Mouse (Mus musculus) heart, embryonic 15.5 days (tissue): ENCODE results near the gene Hivep3. TPM values are rescaled to one million over a fixed set of nuclear protein-coding genes. Genes with fewer than 3 reads are reported as not detected.

Experiments used
- ATAC-seq: fragments of 200-750 bp; cut with Nextera tagmentation; replicated peaks from 2 replicates; pipeline ENCODE4 v1.8.0; 2017; ENCODE audit warnings: low read depth, moderate TSS enrichment; ENCODE audit not compliant: insufficient number of reproducible peaks, insufficient read depth, low FRiP score
- H3K27ac ChIP-seq: fragments of 300-500 bp; sonication (generic); 2 replicates; pipeline ENCODE4 v1.5.1; 2015; ENCODE audit warnings: mild to moderate bottlenecking, inconsistent platforms
- H3K27me3 ChIP-seq: fragments of 300-500 bp; sonication (generic); 2 replicates; pipeline ENCODE4 v1.6.1; 2015; ENCODE audit warnings: inconsistent platforms
- H3K36me3 ChIP-seq: fragments of 300-500 bp; sonication (generic); 2 replicates; pipeline ENCODE4 v1.6.1; 2015; ENCODE audit warnings: mild to moderate bottlenecking, inconsistent platforms
- H3K4me1 ChIP-seq: fragments of 300-500 bp; sonication (generic); replicated peaks from 2 replicates; pipeline ENCODE4 v1.6.1; 2015; ENCODE audit warnings: inconsistent platforms
- H3K4me2 ChIP-seq: fragments of 300-500 bp; sonication (generic); 2 replicates; pipeline ENCODE4 v1.6.1; 2015; ENCODE audit warnings: inconsistent platforms, mild to moderate bottlenecking, moderate library complexity
- H3K4me3 ChIP-seq: fragments of 300-500 bp; sonication (generic); 2 replicates; pipeline ENCODE4 v1.5.1; 2015; ENCODE audit warnings: mild to moderate bottlenecking, inconsistent platforms
- H3K9ac ChIP-seq: fragments of 300-500 bp; sonication (generic); 2 replicates; pipeline ENCODE4 v1.6.1; 2015; ENCODE audit warnings: mild to moderate bottlenecking, inconsistent platforms
- H3K9me3 ChIP-seq: fragments of 300-500 bp; sonication (generic); replicated peaks from 2 replicates; pipeline ENCODE4 v1.6.1; 2016; ENCODE audit warnings: inconsistent platforms
- WGBS: fragments of 180-500 bp; shearing (Covaris S2); methylation state at CpG from one replicate; pipeline ENCODE4 v1.1.7; 2015; ENCODE audit warnings: mixed read lengths; 5-methylcytosine and 5-hydroxymethylcytosine counted together
- polyA plus RNA-seq: library from polyadenylated mRNA; unstranded; fragments of >200 nt; fragmentation: Nextera tagmentation; extraction: Ambion mirVana; gene quantifications from 2 replicates; pipeline ENCODE4 v1.2.1, GENCODE M21; 2015

Gene Hivep3
- polyA plus RNA-seq, 1 experiment from 2014 or later = 6.7 TPM

DNA sequence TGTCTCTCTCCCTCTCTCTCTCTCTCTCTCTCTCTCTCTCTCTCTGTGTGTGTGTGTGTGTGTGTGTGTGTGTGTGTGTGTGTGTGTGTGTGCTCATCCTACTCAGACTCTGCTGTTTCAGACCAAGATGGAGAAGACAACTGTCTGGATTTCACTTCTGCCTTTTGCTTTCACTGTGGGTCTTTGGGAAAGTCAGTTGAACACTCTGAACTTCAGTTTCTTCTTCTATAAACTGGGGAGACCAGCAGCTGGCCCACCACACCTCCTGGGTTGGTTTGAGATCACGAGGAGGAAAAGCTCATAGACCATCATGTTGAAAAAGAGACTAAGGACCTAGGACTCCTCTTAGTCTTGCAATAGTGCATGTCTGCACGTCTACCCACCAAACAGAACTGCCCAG is 246.3 kb downstream of the Hivep3 start:
- no peak overlapping the region for H3K4me3 ChIP-seq
- WGBS = 71% methylated on average over 2 of the region's 2 CpGs
- peaks cover 16% of the 10 kb centered on the region for H3K4me1 ChIP-seq
- H3K27me3 ChIP-seq = peaks cover 27% of the 10 kb centered on the region
- H3K4me2 ChIP-seq = no peak overlapping the region
- H3K9me3 ChIP-seq = no peaks in the 10 kb centered on the region
- no peak overlapping the region for H3K9ac ChIP-seq
- no peak overlapping the region for H3K27ac ChIP-seq
- no peak for ATAC-seq
- no peaks in the 10 kb centered on the region for H3K36me3 ChIP-seq

DNA sequence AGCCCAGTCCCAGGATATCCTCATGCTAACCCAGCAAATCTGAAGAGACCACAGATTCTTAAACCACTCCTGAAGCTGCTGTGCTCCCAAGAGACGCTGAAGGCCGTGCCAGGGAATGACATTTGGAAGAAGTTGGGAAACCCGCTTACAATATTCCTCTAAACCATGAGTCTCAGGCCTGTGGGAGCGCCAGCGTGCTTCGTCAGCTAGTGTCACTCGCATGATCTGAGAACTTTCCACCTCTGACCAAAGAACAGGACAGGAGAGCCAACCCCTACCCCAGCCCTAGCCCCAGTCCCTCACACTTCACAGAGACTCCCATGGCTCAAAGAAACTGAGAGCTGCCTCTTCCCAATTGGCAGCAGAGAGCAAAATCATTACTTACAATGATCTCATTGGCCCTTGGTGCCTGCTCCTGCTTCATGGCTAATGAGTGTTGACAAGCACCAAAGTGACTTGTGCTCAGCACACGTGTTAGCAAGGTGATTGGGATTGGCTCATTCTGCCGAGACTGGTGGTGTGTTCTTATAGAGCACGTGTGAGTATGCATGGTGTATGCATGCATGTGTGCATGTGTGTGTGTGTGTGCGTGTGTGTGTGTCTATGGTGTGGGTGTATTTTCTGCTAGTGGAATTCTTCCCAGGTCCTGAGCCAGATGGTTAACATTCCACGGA is 247.6 kb downstream of the Hivep3 start:
- no peaks in the 10 kb centered on the region for H3K9me3 ChIP-seq
- no peak overlapping the region for H3K4me3 ChIP-seq
- 65% methylated on average over 12 of the region's 12 CpGs for WGBS
- H3K27ac ChIP-seq = 0 out of 2 replicates have a peak overlapping the region, but pooled peaks have one; percentile 7
- H3K9ac ChIP-seq = no peak overlapping the region
- peaks cover 19% of the 10 kb centered on the region; the same call in 1 of the 2 replicates for H3K27me3 ChIP-seq
- ATAC-seq = peak; percentile 55; the same call in 1 of the 2 replicates
- peaks cover 16% of the 10 kb centered on the region for H3K4me1 ChIP-seq
- H3K36me3 ChIP-seq = no peaks in the 10 kb centered on the region
- no peak overlapping the region for H3K4me2 ChIP-seq

DNA sequence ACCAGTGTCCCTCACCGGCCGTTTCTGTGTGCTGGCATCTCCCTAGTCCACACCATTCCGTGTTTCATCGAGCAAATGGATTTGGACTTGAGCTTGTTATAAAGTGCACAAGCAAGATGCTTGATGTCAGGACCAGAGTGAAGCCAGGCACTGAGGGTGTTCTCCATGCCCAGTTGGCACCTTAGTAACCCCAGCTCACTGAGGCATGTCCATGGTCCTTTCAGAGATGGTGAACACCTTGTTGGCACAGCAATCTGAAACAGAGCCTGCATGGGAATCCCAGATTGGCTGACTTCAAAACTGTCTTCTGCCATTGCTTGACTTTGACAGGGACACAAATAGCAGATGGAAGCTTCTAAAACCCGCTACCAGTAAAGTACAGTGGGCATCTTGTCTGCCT is 252.5 kb downstream of the Hivep3 start:
- Histone ChIP-seq H3K4me1 (peaks cover 16% of the 10 kb centered on the region), H3K9ac (no peak overlapping the region), H3K27ac (no peak overlapping the region), H3K36me3 (no peaks in the 10 kb centered on the region), H3K4me3 (no peak overlapping the region), H3K4me2 (no peak overlapping the region), H3K9me3 (no peaks in the 10 kb centered on the region), H3K27me3 (peaks cover 12% of the 10 kb centered on the region; the same call in 1 of the 2 replicates)
- 71% methylated on average over 5 of the region's 5 CpGs for WGBS
- no peak for ATAC-seq

DNA sequence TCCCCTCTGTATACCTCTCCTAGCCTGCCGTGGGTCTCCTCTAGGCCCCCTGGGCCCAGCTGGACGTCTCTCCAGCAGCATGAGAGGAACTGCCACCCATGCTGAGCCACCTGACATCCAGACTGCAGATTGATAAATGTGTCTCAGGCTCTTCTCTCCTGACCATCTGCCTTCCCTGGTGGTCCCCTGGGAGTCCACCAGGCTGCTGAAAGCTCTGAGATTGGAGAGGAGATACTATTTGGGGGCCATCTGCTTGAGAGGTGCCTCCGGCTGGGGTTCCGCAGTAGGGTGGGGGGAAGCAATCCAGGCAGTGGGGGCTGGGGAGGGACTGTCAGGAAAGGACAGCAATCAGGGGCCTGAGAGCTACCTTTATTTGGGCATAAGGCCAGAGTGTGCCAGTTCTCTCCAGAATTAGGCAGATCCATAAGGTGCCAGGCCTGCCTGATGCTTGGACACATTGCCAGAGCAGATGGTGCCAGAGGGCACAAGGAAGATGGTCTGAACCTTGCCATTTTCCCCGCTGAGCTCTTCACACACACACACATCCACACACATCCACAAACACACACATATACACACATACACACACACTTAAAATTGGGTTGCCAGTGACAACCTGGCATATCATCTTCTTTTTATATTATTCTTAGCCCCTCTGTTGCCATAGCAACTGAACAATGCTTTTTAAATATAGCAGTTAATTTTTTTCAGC is 253.2 kb downstream of the Hivep3 start:
- Histone ChIP-seq H3K4me1 (peaks cover 16% of the 10 kb centered on the region), H3K4me3 (no peak overlapping the region), H3K36me3 (no peaks in the 10 kb centered on the region), H3K27ac (no peak overlapping the region), H3K27me3 (peaks cover 12% of the 10 kb centered on the region; the same call in 1 of the 2 replicates), H3K9me3 (no peaks in the 10 kb centered on the region), H3K9ac (no peak overlapping the region), H3K4me2 (no peak overlapping the region)
- WGBS = 52% methylated on average over 5 of the region's 5 CpGs
- ATAC-seq = no peak

DNA sequence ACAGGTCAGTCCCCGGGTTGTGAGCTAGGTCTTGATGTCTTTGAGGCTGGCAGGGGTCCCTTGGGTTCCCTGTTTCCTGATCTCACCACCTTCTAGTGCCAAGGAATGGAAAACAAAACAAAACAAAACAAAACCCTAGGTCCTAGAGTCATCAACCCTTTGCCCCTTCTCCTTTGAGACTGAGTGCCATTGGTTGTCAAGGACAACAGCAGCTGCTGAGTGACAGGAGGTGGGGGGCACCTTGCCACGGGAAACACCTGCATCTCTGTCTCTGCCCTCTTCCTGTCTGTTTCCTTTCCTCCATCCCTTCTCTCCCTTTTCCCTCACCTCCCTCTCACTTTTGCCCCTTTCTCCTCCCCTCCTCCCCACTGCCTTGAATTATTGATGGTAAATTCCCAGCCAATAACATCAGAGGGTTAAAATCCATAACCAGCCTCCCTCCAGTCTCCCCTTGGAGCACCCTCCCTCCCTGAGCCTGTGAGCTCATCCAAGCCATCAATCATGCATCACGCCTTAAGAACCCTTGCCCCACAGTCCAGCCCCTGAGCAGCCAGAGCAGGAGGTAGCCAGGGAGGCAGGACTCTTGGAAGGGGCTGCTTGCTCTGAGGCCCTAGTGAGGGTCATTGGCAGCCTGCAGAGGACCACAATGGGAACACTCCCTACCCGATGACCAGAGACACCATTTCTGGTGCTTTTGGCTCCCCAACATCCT is 253.9 kb downstream of the Hivep3 start:
- Histone ChIP-seq H3K36me3 (no peaks in the 10 kb centered on the region), H3K9me3 (no peaks in the 10 kb centered on the region), H3K4me1 (peaks cover 20% of the 10 kb centered on the region), H3K27ac (no peak overlapping the region), H3K9ac (no peak overlapping the region), H3K27me3 (peaks cover 12% of the 10 kb centered on the region; the same call in 1 of the 2 replicates), H3K4me2 (no peak overlapping the region), H3K4me3 (no peak overlapping the region)
- WGBS = 58% methylated on average over 4 of the region's 4 CpGs
- ATAC-seq = no peak

DNA sequence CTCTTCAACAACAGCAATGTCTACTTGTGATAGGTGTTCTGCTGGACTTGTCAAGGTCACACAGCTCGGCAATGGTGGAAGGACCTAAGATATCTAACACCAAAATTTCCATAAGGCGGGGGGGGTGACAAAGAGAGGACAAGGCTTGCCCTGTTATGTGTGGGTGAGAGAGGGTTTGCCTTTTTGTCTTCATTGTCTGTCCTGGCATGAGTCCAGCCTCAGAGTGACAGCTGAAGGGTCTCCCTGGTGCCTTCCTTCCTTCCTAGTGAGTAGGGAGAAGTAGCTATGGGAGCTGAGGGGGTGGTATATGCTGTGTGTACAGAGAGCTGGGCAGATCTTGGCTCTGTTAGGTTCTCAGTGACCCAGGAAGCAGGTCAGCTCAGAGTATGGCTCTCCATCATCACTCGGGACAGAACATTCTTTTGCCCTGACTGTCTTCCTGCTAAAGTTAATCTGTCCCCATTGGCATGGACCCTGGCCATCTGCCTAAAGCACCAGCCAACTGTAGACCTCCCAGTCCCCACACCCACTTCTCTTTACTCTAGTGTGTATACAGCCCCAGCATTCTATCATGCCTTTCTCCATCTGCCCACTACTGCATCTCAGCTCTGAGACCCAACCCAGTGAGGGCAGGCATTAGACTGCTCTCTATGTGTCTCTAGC is 255.6 kb downstream of the Hivep3 start:
- Histone ChIP-seq H3K36me3 (no peaks in the 10 kb centered on the region), H3K27me3 (peaks cover 3% of the 10 kb centered on the region; the same call in 1 of the 2 replicates), H3K9ac (no peak overlapping the region), H3K27ac (no peak overlapping the region), H3K9me3 (no peaks in the 10 kb centered on the region), H3K4me3 (no peak overlapping the region), H3K4me1 (peaks cover 19% of the 10 kb centered on the region), H3K4me2 (no peak overlapping the region)
- ATAC-seq = no peak
- WGBS = 43% methylated on average over 3 of the region's 3 CpGs

DNA sequence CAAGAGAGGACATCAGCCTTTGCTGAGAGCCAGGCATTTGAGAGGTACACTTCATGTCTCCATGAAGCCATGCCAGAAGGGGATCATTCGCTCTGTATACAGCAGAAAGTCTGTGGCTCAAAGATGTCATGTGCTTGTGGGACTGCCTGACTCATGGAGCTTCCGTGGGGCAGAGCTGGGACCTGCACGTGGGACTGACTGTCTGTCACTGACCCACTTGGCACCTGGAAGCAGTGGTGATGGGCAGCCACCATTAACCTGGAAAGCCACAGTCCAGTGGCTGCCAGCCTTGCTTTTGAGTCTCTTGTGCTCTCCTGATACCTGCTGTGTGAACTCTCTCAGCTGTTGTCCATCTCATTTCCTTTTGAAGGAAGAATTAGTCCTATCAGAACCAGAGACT is 256.8 kb downstream of the Hivep3 start:
- Histone ChIP-seq H3K27me3 (no peaks in the 10 kb centered on the region), H3K4me1 (peaks cover 19% of the 10 kb centered on the region), H3K9ac (no peak overlapping the region), H3K4me3 (no peak overlapping the region), H3K36me3 (no peaks in the 10 kb centered on the region), H3K9me3 (no peaks in the 10 kb centered on the region), H3K27ac (no peak overlapping the region), H3K4me2 (no peak overlapping the region)
- no peak for ATAC-seq
- 80% methylated on average over 3 of the region's 3 CpGs for WGBS

DNA sequence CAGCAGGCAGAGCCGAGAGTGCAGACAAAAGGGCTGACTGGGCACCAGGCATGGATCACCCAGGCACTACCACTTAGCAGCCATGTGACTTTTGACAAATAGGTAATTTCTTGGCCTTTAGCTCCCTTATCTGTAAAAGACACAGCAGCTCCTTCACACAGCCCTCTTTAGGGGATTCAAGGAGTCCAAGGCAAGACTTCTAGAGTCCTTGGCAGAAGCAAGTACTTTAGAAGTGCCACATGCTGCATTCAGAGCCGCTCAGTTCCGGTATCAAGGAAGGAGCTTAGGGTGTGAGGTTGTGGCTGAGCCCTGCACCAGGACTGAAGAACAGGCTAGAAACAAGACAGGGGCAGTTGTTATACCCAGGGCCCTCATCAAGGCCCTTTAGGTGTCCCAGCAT is 257.3 kb downstream of the Hivep3 start:
- Histone ChIP-seq H3K27me3 (no peaks in the 10 kb centered on the region), H3K4me3 (no peak overlapping the region), H3K36me3 (no peaks in the 10 kb centered on the region), H3K4me2 (no peak overlapping the region), H3K9me3 (no peaks in the 10 kb centered on the region), H3K9ac (no peak overlapping the region), H3K4me1 (peaks cover 19% of the 10 kb centered on the region), H3K27ac (no peak overlapping the region)
- WGBS = 78% methylated on average over 3 of the region's 3 CpGs
- no peak for ATAC-seq

DNA sequence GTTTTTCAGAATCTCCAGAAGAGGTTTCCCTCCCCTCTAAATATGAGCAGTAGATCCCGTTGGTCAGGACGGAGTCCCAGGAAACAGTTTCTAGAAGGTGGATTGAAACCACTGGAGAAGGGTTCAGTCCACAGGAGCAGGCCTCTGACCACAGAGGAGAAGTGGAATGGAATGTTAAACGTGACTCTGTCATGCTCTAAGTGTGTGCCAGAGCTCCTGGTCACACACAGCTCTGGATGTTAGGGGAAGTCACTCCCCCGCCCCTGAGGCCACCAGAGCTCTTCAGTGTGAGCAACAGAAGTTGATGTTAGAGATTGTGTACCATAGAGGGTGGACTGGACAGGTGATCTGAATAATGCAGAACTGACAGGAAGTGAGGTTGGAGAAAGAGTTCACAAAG is 258.2 kb downstream of the Hivep3 start:
- WGBS = 49% methylated on average over 4 of the region's 4 CpGs
- no peak overlapping the region for H3K9ac ChIP-seq
- no peak overlapping the region for H3K4me3 ChIP-seq
- H3K4me2 ChIP-seq = no peak overlapping the region
- H3K4me1 ChIP-seq = peaks cover 19% of the 10 kb centered on the region
- no peaks in the 10 kb centered on the region for H3K9me3 ChIP-seq
- no peak overlapping the region for H3K27ac ChIP-seq
- no peaks in the 10 kb centered on the region for H3K27me3 ChIP-seq
- H3K36me3 ChIP-seq = no peaks in the 10 kb centered on the region
- peak; percentile 47; the same call in 1 of the 2 replicates for ATAC-seq

DNA sequence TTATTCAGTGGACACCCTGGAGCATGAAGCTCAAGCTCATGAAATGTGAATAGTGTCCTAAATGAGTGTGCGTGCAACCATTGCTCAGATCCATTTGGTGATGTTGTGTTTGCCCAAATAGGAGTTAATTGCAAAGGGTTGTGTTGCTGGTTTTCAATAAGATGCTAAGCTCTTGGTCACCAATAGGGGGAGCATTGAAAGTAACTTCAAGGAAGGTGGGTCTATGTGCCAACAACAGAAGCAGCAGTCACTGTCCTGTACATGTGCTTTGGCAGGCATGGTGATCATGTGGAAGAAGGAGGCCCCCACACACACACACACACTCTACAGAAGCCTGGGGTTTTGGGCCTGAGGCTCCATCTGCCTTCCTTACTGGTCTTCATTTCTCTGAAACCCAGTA is 262.8 kb downstream of the Hivep3 start:
- no peak overlapping the region for H3K9ac ChIP-seq
- H3K27ac ChIP-seq = no peak overlapping the region
- no peak for ATAC-seq
- no peaks in the 10 kb centered on the region for H3K36me3 ChIP-seq
- H3K4me2 ChIP-seq = no peak overlapping the region
- 91% methylated on average over 1 of the region's 1 CpGs for WGBS
- H3K27me3 ChIP-seq = no peaks in the 10 kb centered on the region
- no peaks in the 10 kb centered on the region for H3K9me3 ChIP-seq
- H3K4me1 ChIP-seq = peaks cover 9% of the 10 kb centered on the region
- H3K4me3 ChIP-seq = no peak overlapping the region

DNA sequence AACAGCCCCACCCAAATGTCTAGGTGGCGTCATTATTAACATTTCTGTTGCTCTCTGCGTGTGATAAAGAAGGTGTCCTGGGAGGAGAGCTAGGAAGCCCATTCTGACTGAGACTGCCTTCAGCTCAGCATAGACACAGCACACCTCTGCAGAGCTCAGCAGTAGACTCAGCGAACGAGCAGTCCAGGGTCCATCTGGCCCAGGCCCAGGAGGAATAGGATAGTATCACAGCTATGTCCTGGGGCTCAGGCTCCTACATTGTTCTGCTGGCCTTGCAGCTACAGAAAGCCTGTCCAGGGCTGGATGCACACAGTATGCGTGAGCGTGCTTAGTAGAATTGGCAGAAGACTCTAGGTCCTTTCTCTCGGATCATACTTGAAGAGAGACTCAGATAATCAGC is 263.8 kb downstream of the Hivep3 start:
- no peak for ATAC-seq
- no peak overlapping the region for H3K27ac ChIP-seq
- no peaks in the 10 kb centered on the region; the same call in 1 of the 2 replicates for H3K4me1 ChIP-seq
- H3K9ac ChIP-seq = no peak overlapping the region
- H3K36me3 ChIP-seq = no peaks in the 10 kb centered on the region
- H3K4me2 ChIP-seq = no peak overlapping the region
- no peaks in the 10 kb centered on the region for H3K27me3 ChIP-seq
- no peaks in the 10 kb centered on the region for H3K9me3 ChIP-seq
- 83% methylated on average over 7 of the region's 7 CpGs for WGBS
- H3K4me3 ChIP-seq = no peak overlapping the region
